Mouse (Mus musculus): ENCODE data around the gene 1810062G17Rik. TPM values are rescaled to one million over a fixed set of nuclear protein-coding genes. Genes with fewer than 3 reads are reported as not detected.

The 1810062G17Rik gene
- polyA plus RNA-seq, 1 experiment from 2014 or later, result 4.9 TPM

DNA sequence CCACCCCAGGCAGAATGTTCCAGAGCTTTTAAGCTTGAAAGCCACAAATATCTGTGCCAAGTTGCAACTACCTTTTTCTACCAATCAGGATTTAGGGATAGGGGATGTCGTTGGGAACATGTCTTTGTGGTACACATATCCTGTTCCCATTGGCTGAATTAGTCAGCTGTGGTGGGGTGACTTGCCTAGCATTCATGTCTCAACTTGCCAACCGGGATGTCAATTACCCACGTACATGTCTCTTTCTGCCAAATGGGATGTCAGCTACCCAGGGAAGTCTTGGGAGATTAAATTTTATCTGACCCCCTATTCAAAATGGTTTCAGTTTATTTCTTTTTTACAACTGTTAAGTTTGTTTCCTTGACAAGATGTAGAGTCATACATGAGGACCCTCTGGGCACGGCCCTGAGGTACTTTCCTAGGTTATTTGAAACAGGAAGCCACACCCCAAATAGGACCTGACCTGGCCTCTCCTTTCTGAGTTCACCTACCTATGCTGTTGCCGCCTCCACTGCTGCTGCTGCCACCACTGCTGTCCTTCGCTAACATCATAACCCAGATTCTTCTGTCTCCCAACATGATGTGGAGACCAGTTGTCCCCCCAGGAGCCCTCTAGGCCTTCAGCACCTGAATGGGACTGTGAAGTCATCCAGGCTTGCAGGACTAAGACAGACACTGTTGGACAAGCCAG, 13.3 kb downstream of the 1810062G17Rik start:
- no peak for ATAC-seq (replicated peaks; ENCODE audit: low FRiP score, low read depth)

DNA sequence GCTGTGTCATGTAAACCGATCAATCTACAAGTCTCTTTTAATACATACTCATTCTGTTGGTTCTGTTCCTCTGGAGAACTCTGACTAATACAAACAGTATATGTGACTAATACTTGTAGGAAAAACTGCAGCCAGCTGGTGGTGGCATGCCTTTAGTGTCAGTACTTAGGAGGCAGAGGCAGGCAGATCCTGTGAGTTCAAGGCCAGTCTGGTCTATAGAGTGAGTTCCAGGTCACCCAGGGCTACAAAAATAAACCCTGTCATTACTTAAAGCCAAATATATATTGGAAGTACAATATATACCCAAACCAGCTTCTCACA, 13.8 kb downstream of the 1810062G17Rik start:
- Histone ChIP-seq H3K27ac (no peak overlapping the region), H3K9ac (ENCODE audit: low read depth, low read length) (no peak overlapping the region), H3K4me1 (replicated peaks; ENCODE audit: insufficient read depth, low read length) (no peaks in the 10 kb centered on the region), H3K9me3 (replicated peaks; ENCODE audit: low read length) (no peaks in the 10 kb centered on the region), H3K36me3 (ENCODE audit: insufficient read depth, low read length) (no peaks in the 10 kb centered on the region), H3K4me3 (replicated peaks; ENCODE audit: low read depth, low read length) (no peak overlapping the region), H3K4me2 (ENCODE audit: low read length) (no peak overlapping the region), H3K27me3 (ENCODE audit: insufficient read depth, low read length) (no peaks in the 10 kb centered on the region)
- no peak for DNase-seq (ENCODE audit: low spot score)
- WGBS, result 89% methylated on average over 1 of the region's 1 CpGs
- no peak for TF ChIP-seq CTCF (IDR thresholded peaks at IDR 0.05; ENCODE audit: low read depth)
- no peak for ATAC-seq (replicated peaks; ENCODE audit: low FRiP score, low read depth)

More for the DNA sequence above, 13.3 kb downstream of the 1810062G17Rik start:
- Histone ChIP-seq H3K27me3 (ENCODE audit: insufficient read depth, low read length) (no peaks in the 10 kb centered on the region), H3K9ac (ENCODE audit: low read depth, low read length) (no peak overlapping the region), H3K4me2 (ENCODE audit: low read length) (no peak overlapping the region), H3K27ac (no peak overlapping the region), H3K4me3 (replicated peaks; ENCODE audit: low read depth, low read length) (no peak overlapping the region), H3K36me3 (ENCODE audit: insufficient read depth, low read length) (no peaks in the 10 kb centered on the region), H3K9me3 (replicated peaks; ENCODE audit: low read length) (no peaks in the 10 kb centered on the region), H3K4me1 (replicated peaks; ENCODE audit: insufficient read depth, low read length) (no peaks in the 10 kb centered on the region)
- 83% methylated on average over 6 of the region's 6 CpGs for WGBS
- DNase-seq (ENCODE audit: low spot score), result no peak
- no peak for TF ChIP-seq CTCF (IDR thresholded peaks at IDR 0.05; ENCODE audit: low read depth)

DNA sequence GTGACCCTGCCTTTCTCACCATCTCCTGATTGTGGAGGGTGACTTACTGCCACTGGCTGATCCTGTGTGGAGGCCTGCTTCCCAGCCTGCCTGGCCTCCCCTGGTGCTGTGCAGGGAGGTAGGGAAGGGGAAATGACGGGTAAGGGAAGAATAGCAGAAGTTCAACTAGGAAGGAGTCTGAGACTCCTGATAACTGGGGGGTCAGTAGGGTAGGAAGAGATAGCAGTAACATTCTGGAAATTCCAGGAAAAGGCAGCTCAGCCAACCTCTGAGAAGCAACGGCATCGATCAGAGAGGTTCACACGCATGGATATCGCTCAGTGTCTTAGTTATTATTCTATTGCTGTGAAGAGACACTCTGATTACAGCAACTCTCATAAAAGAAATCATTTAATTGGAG, 15.8 kb downstream of the 1810062G17Rik start:
- no peaks in the 10 kb centered on the region for H3K4me1 ChIP-seq (replicated peaks; ENCODE audit: insufficient read depth, low read length)
- no peaks in the 10 kb centered on the region for H3K27me3 ChIP-seq (ENCODE audit: insufficient read depth, low read length)
- H3K27ac ChIP-seq, result no peak overlapping the region
- DNase-seq (ENCODE audit: low spot score) (no peak), ATAC-seq (replicated peaks; ENCODE audit: low FRiP score, low read depth) (no peak)
- no peak overlapping the region for H3K9ac ChIP-seq (ENCODE audit: low read depth, low read length)
- no peak overlapping the region for H3K4me2 ChIP-seq (ENCODE audit: low read length)
- H3K9me3 ChIP-seq (replicated peaks; ENCODE audit: low read length), result no peaks in the 10 kb centered on the region
- H3K4me3 ChIP-seq (replicated peaks; ENCODE audit: low read depth, low read length), result no peak overlapping the region
- no peak for TF ChIP-seq CTCF (IDR thresholded peaks at IDR 0.05; ENCODE audit: low read depth)
- no peaks in the 10 kb centered on the region for H3K36me3 ChIP-seq (ENCODE audit: insufficient read depth, low read length)
- 93% methylated on average over 5 of the region's 5 CpGs for WGBS

DNA sequence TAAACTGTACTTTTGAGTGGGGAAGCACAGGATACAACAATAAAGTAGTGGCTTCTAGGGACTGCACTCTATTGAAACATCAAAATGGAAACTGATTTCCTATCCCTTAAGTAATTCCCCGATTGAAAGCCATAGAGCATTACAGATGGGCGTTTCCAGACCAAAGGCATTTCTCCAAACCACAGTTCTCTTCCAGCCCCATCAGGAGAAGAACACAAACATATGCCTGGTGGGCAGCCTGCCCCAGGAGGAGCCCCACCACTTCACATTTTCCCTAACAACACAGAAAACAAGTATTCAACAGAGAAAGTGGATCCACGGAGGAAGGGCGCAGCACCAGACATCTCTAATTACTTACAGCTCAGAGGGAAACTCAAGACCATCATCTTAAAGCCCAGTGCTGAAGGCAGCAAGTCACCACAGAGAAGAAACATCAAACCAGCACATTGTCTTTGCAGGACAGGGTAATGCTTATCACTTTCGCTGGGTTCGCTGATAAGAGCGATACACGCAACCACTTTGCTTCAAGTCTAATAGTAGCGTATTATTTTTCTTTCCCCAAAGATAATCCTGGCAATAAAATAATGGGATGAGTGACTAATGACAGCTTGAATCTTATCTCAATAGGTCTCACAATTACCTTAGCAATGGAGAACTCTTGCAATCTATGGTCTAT, 17.1 kb downstream of the 1810062G17Rik start:
- H3K4me2 ChIP-seq (ENCODE audit: low read length), result no peak overlapping the region
- DNase-seq (ENCODE audit: low spot score) (no peak), ATAC-seq (replicated peaks; ENCODE audit: low FRiP score, low read depth) (no peak)
- 84% methylated on average over 9 of the region's 9 CpGs for WGBS
- H3K36me3 ChIP-seq (ENCODE audit: insufficient read depth, low read length), result no peaks in the 10 kb centered on the region
- no peak for TF ChIP-seq CTCF (IDR thresholded peaks at IDR 0.05; ENCODE audit: low read depth)
- no peak overlapping the region for H3K4me3 ChIP-seq (replicated peaks; ENCODE audit: low read depth, low read length)
- H3K9ac ChIP-seq (ENCODE audit: low read depth, low read length), result no peak overlapping the region
- no peaks in the 10 kb centered on the region for H3K27me3 ChIP-seq (ENCODE audit: insufficient read depth, low read length)
- H3K4me1 ChIP-seq (replicated peaks; ENCODE audit: insufficient read depth, low read length), result no peaks in the 10 kb centered on the region
- H3K27ac ChIP-seq, result no peak overlapping the region
- no peaks in the 10 kb centered on the region for H3K9me3 ChIP-seq (replicated peaks; ENCODE audit: low read length)

DNA sequence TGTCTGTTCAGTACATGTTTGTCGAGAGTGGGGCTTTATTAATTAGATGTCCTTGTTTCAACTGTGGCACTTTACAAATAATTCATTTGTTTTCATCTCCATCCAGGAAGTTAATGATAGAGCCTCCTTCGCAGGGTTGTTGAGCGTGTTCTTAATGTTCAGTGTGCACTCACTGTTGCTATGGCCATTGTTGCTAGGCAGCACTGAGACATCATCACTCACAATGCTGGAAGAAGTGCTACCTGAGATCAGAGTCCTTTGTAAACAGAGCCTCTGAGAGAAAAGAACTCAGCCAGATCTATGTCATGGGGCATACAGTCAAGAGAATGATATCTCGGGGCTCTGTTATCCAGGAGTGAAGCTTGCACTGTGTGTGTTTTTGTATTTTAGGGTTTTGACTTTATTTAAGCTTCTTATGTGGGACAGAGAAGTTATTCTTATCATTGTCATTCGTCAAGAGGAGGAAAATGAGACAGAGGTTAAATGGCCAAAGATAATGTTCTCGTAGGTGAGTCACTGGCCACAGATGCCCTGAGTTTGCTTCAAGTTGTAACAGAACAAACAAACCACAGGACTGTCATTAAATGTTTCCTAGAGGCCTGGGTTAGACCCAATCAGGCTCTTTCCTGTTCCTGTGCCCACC, 18.0 kb downstream of the 1810062G17Rik start:
- no peaks in the 10 kb centered on the region for H3K36me3 ChIP-seq (ENCODE audit: insufficient read depth, low read length)
- ATAC-seq (replicated peaks; ENCODE audit: low FRiP score, low read depth) (no peak), DNase-seq (ENCODE audit: low spot score) (no peak)
- no peak for TF ChIP-seq CTCF (IDR thresholded peaks at IDR 0.05; ENCODE audit: low read depth)
- no peaks in the 10 kb centered on the region for H3K9me3 ChIP-seq (replicated peaks; ENCODE audit: low read length)
- no peak overlapping the region for H3K27ac ChIP-seq
- H3K27me3 ChIP-seq (ENCODE audit: insufficient read depth, low read length), result no peaks in the 10 kb centered on the region
- no peak overlapping the region for H3K4me3 ChIP-seq (replicated peaks; ENCODE audit: low read depth, low read length)
- H3K4me2 ChIP-seq (ENCODE audit: low read length), result no peak overlapping the region
- H3K9ac ChIP-seq (ENCODE audit: low read depth, low read length), result no peak overlapping the region
- H3K4me1 ChIP-seq (replicated peaks; ENCODE audit: insufficient read depth, low read length), result no peaks in the 10 kb centered on the region
- 62% methylated on average over 6 of the region's 6 CpGs for WGBS

DNA sequence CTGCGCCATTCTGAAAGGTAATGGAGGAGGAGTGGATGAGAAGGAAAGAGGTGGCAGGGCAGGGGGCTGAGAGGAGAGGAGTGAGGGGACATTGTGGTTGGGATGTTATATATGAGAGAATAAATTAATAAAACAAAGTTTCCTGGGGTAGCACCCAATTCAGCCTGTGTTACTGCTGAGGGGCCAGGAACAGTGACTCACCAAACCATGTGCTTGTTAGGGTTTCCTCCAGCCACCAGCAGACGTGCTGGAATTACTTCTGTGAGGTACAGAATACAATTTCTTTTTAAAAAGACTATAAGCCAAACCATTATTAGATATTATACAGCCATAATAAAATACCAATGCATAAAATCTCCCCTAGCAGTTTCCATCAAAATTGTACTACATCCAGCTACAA, 18.9 kb downstream of the 1810062G17Rik start:
- H3K27ac ChIP-seq, result no peak overlapping the region
- H3K27me3 ChIP-seq (ENCODE audit: insufficient read depth, low read length), result no peaks in the 10 kb centered on the region
- no peaks in the 10 kb centered on the region for H3K36me3 ChIP-seq (ENCODE audit: insufficient read depth, low read length)
- TF ChIP-seq CTCF (IDR thresholded peaks at IDR 0.05; ENCODE audit: low read depth), result no peak
- 90% methylated on average over 2 of the region's 2 CpGs for WGBS
- no peak overlapping the region for H3K4me3 ChIP-seq (replicated peaks; ENCODE audit: low read depth, low read length)
- no peak overlapping the region for H3K4me2 ChIP-seq (ENCODE audit: low read length)
- no peaks in the 10 kb centered on the region for H3K4me1 ChIP-seq (replicated peaks; ENCODE audit: insufficient read depth, low read length)
- ATAC-seq (replicated peaks; ENCODE audit: low FRiP score, low read depth) (no peak), DNase-seq (ENCODE audit: low spot score) (no peak)
- no peak overlapping the region for H3K9ac ChIP-seq (ENCODE audit: low read depth, low read length)
- H3K9me3 ChIP-seq (replicated peaks; ENCODE audit: low read length), result no peaks in the 10 kb centered on the region

All from kidney, postnatal 0 days (tissue).